Mouse (Mus musculus) cerebellum, adult 9-10 months (tissue): Measurements from ENCODE around the gene Kcnab3.

Experiments
- DNase-seq: peaks from one replicate; pipeline ENCODE4 v3.0.0; 2022

The Kcnab3 gene

GRCm38 (mm10) chr11:69332713-69333253 lies 6.7 kb downstream of the Kcnab3 start:
- DNase-seq: peak; percentile 52

GRCm38 (mm10) chr11:69333922-69334321 lies 7.9 kb downstream of the Kcnab3 start:
- no peak for DNase-seq

GRCm38 (mm10) chr11:69334796-69335195 lies 8.7 kb downstream of the Kcnab3 start:
- no peak for DNase-seq

- DNase-seq: peak; percentile 76
Observed at GRCm38 (mm10) chr11:69340161-69341131, 14.4 kb downstream of the Kcnab3 start, which contains the start of gene Rnf227. TSS of gene Rnf227 (plus strand) at chr11:69340461.

GRCm38 (mm10) chr11:69346441-69346840 lies 20.4 kb downstream of the Kcnab3 start:
- no peak for DNase-seq

GRCm38 (mm10) chr11:69356544-69356943 lies 30.5 kb downstream of the Kcnab3 start:
- no peak for DNase-seq

- DNase-seq: no peak
Observed at GRCm38 (mm10) chr11:69357690-69358089, 31.6 kb downstream of the Kcnab3 start.

- DNase-seq: no peak
Observed at GRCm38 (mm10) chr11:69362021-69362420, 36.0 kb downstream of the Kcnab3 start.

- no peak for DNase-seq
Observed at GRCm38 (mm10) chr11:69362479-69362878, 36.4 kb downstream of the Kcnab3 start.

- no peak for DNase-seq
Observed at GRCm38 (mm10) chr11:69364376-69364775, 38.3 kb downstream of the Kcnab3 start.

- DNase-seq: peak; percentile 92
Observed at GRCm38 (mm10) chr11:69364910-69365309, 38.9 kb downstream of the Kcnab3 start.

- DNase-seq: no peak
Observed at GRCm38 (mm10) chr11:69365722-69366121, 39.7 kb downstream of the Kcnab3 start.

GRCm38 (mm10) chr11:69366157-69366854 lies 40.2 kb downstream of the Kcnab3 start:
- DNase-seq: peak; percentile 84

GRCm38 (mm10) chr11:69366855-69367615 lies 41.0 kb downstream of the Kcnab3 start:
- no peak for DNase-seq

- DNase-seq: no peak
Observed at GRCm38 (mm10) chr11:69367616-69368355, 41.7 kb downstream of the Kcnab3 start.

- peak; percentile 56 for DNase-seq
Observed at GRCm38 (mm10) chr11:69368356-69369214, 42.5 kb downstream of the Kcnab3 start.

- DNase-seq: no peak
Observed at GRCm38 (mm10) chr11:69369215-69369989, 43.3 kb downstream of the Kcnab3 start, which contains the start of gene Chd3. TSS of gene Chd3 (minus strand) at chr11:69369406.

GRCm38 (mm10) chr11:69369990-69370816 lies 44.1 kb downstream of the Kcnab3 start:
- DNase-seq: no peak

GRCm38 (mm10) chr11:69370817-69371215 lies 44.8 kb downstream of the Kcnab3 start:
- no peak for DNase-seq
